Comparison of ENCODE assay signal across 14 mouse cellular contexts in the genomic region with DNA sequence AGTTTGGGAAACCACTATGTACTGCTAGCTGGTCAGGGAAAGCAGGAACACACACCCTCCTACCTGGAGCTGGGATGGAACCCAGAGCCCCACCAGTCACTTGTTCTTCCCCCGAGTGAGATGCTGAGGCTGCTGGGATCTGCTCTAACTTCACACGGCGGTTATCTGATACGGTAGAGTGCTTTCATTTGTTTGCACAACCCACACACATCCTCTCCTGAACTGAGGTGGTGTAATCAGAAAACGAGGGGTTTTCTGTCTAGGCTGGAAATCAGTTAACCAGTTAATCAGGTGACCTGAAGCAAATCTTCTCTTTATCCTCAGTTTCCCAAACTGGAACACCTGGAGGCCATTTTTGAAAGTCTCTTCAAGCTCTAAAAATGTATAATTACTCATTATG. TPM values are rescaled to one million over a fixed set of nuclear protein-coding genes. Genes with fewer than 3 reads are reported as not detected.
DNase-seq lines count a peak whose midpoint lies in the region; ATAC-seq lines count a peak whose summit lies in the region.
"Had no signal": no experiment of that assay in that cellular context is flagged by ENCODE, and none has a peak within 500 bp of the region (broad histone marks: within the 10 kb centered on the region; RNA-seq: fewer than 3 reads in every experiment).

No protein-coding gene starts in this region.

- H3K9ac ChIP-seq in liver, embryonic 13.5 days = no peak overlapping the region
- no peak overlapping the region for H3K9ac ChIP-seq in liver, embryonic 11.5 days (ENCODE audit: low read depth, low read length)
- H3K9ac ChIP-seq: forebrain, embryonic 13.5 days; limb, embryonic 15.5 days; stomach, embryonic 15.5 days had no signal

- peaks cover 12% of the 10 kb centered on the region for H3K4me1 ChIP-seq in liver, embryonic 13.5 days (replicated peaks)
- H3K4me1 ChIP-seq in liver, embryonic 11.5 days (replicated peaks; ENCODE audit: control insufficient read depth, insufficient read depth, low read length) = peaks cover 5% of the 10 kb centered on the region; the same call in 1 of the 2 replicates
- H3K4me1 ChIP-seq: stomach, embryonic 15.5 days had no signal

- WGBS in liver, embryonic 13.5 days (ENCODE audit: insufficient replicate concordance) = 32% methylated on average over 5 of the region's 5 CpGs
- 33% methylated on average over 5 of the region's 5 CpGs for WGBS in liver, embryonic 11.5 days

- no peaks in the 10 kb centered on the region for H3K36me3 ChIP-seq in liver, embryonic 13.5 days
- H3K36me3 ChIP-seq in liver, embryonic 11.5 days (ENCODE audit: control insufficient read depth, insufficient read depth, low read length) = no peaks in the 10 kb centered on the region
- H3K36me3 ChIP-seq: limb, embryonic 15.5 days; stomach, embryonic 15.5 days had no signal

- no peak for DNase-seq in liver, embryonic 13.5 days
- DNase-seq in liver, embryonic 11.5 days (ENCODE audit: low spot score) = no peak
- DNase-seq in CD4-positive, CD25-positive, alpha-beta regulatory T cell, adult 2 months (ENCODE audit: low read depth, low spot score) = peak; percentile 63
- peak; percentile 82 to 83 for DNase-seq in spleen, postnatal 36 days (ENCODE audit: low spot score in 2 of 2)
- no peak for DNase-seq in frontal cortex, postnatal 36 days (ENCODE audit: low spot score in 2 of 2)
- DNase-seq in gastrocnemius, adult 18-20 months (ENCODE audit: low spot score) = no peak
- no peak for DNase-seq in gastrocnemius, postnatal 4 days (ENCODE audit: low spot score in 2 of 2)
- DNase-seq: cerebellum, postnatal 10 days; gastrocnemius, postnatal 25 days; kidney, postnatal 25 days had no signal

- ATAC-seq in liver, embryonic 13.5 days (ENCODE audit: low read depth) = peak; percentile 34
- no peak for ATAC-seq in liver, embryonic 11.5 days (replicated peaks; ENCODE audit: low FRiP score)
- peak; percentile 74 for ATAC-seq in inflammation-experienced regulatory T-cells, adult 6 months
- ATAC-seq: forebrain, embryonic 13.5 days had no signal

- H3K27ac ChIP-seq in liver, embryonic 13.5 days = no peak overlapping the region
- H3K27ac ChIP-seq in liver, embryonic 11.5 days (ENCODE audit: low read depth, low read length) = no peak overlapping the region
- H3K27ac ChIP-seq: forebrain, embryonic 13.5 days; limb, embryonic 15.5 days; stomach, embryonic 15.5 days had no signal

- no peaks in the 10 kb centered on the region for H3K27me3 ChIP-seq in liver, embryonic 13.5 days
- H3K27me3 ChIP-seq in liver, embryonic 11.5 days (replicated peaks; ENCODE audit: control insufficient read depth, insufficient read depth, low read length) = no peaks in the 10 kb centered on the region
- H3K27me3 ChIP-seq: forebrain, embryonic 13.5 days; limb, embryonic 15.5 days; stomach, embryonic 15.5 days had no signal

- H3K4me2 ChIP-seq in liver, embryonic 13.5 days = no peak overlapping the region
- H3K4me2 ChIP-seq in liver, embryonic 11.5 days = no peak overlapping the region
- H3K4me2 ChIP-seq: forebrain, embryonic 13.5 days; limb, embryonic 15.5 days; stomach, embryonic 15.5 days had no signal

- no peaks in the 10 kb centered on the region for H3K9me3 ChIP-seq in liver, embryonic 13.5 days (replicated peaks)
- no peaks in the 10 kb centered on the region for H3K9me3 ChIP-seq in liver, embryonic 11.5 days (ENCODE audit: control insufficient read depth, low read length)
- H3K9me3 ChIP-seq: forebrain, embryonic 13.5 days; limb, embryonic 15.5 days; stomach, embryonic 15.5 days had no signal

- H3K4me3 ChIP-seq in liver, embryonic 13.5 days (replicated peaks) = no peak overlapping the region
- H3K4me3 ChIP-seq in liver, embryonic 11.5 days (ENCODE audit: low read depth, low read length) = no peak overlapping the region
- H3K4me3 ChIP-seq: forebrain, embryonic 13.5 days; limb, embryonic 15.5 days; stomach, embryonic 15.5 days had no signal

RNA-seq across cellular contexts. Expression of a gene that starts 55.4 kb away (rescaled TPM):
- polyA plus RNA-seq in liver, embryonic 13.5 days (2015; fragmentation: Nextera tagmentation; extraction: Ambion mirVana) = 3.9 and 5.2 TPM in 2 replicates
- polyA plus RNA-seq in liver, embryonic 11.5 days (2014; fragmentation: Nextera tagmentation; extraction: Ambion mirVana) = 7.9 and 8.9 TPM in 2 replicates
- 10 to 100 TPM in 2 of 3 experiments, 1 to 10 TPM in 1; 9.2 to 14.7 (median 10.2) TPM for polyA plus RNA-seq in inflammation-experienced regulatory T-cells, adult 6 months (2017; shearing (Covaris generic))
- 1 to 10 TPM; 2.0 to 2.7 TPM for total RNA-seq in gastrocnemius, adult 18-20 months (2021)
- 1 to 10 TPM; 4.0 to 5.4 TPM for total RNA-seq in gastrocnemius, postnatal 4 days (2021)

Comparison
In these comparisons a context has a peak if more than half of its experiments do, and no peak if none do; other contexts are left out.
1. DNase-seq: peak in CD4-positive, CD25-positive, alpha-beta regulatory T cell, adult 2 months (single experiment) and spleen, postnatal 36 days (2 of 2); none in liver, embryonic 13.5 days (single experiment), liver, embryonic 11.5 days (single experiment), frontal cortex, postnatal 36 days (0 of 2), gastrocnemius, adult 18-20 months (single experiment) and gastrocnemius, postnatal 4 days (0 of 2).